Mouse (Mus musculus): ENCODE measurements around the gene Cplane1.

Cplane1 gene

DNA sequence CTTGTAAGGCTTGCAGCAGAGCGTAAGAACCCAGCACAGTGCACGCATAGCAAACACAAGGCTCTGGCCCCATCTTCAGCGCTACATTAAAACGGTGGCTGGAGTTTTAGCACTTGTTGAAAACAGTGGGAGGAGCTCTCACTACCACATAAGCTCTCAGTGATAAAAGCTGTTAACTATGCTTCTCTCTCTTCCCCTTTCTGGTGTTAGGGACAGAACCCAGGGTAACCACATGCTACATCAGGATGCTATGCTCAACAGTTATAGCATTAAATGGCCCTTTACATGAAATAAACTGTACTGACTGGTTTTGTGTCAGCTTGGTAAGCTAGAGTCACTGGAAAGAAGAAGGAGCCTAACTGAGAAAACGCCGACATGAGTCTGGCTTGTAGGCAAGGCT is 125.2 kb downstream of the Cplane1 start:
- no peak for DNase-seq (ENCODE audit: low read depth, low spot score)

DNA sequence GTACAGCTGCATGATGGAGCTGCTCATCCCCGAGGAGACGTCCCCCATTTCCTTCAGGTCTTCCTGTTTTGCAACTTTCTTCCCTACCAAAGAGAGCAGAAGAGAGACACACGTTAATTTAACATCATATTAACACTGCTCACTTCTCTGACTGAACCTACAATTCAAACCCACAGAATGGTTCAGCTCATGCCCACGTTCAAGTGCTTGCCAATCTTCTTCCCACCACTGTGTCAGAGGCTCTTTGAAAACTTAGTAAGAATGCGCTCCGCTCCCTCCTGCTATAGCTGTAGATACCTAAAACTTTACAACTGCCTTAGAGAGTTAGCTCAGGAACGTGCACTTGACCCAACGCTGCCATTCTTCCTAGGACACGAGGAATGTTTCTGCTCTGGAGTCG is 134.0 kb downstream of the Cplane1 start:
- DNase-seq (ENCODE audit: low read depth, low spot score) = no peak

DNA sequence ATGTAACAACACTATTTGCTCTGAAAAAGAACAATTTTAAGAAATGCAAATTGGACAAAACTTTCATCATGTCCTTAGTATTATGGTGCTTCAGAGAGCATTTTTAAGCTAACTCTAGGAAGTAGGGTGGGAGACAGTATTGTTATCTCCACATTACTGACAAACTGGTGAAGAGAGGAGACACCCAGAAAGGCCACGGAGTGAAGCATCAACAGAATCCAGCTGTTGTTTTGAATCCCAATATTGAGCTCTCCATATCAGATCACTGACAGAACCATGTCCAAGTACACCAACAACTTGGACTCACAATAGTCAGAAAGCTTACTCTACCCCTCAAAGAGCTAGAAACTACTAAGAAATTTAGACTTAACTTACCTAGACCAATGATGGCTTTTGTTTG is 136.6 kb downstream of the Cplane1 start:
- no peak for DNase-seq (ENCODE audit: low read depth, low spot score)

DNA sequence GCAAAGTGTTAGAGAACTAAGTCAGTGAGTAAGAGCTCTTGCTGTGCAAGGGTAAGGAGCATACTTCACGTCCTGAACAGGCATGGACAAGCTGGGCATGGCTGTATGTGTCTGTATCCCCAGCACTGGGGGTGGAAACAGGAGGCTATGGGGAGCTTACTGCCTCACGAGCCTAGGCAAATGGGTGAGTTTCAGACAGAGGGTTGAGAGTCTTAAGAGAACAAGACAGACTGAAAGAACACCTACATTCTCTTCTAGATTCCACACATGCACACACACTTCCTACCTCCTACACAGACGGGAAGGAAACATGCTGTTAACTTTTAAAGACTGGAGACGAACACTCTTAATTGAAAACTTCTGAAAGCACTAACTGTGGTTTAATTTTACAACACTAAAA is 148.5 kb downstream of the Cplane1 start:
- peak; percentile 59 for DNase-seq (ENCODE audit: low read depth, low spot score)

DNA sequence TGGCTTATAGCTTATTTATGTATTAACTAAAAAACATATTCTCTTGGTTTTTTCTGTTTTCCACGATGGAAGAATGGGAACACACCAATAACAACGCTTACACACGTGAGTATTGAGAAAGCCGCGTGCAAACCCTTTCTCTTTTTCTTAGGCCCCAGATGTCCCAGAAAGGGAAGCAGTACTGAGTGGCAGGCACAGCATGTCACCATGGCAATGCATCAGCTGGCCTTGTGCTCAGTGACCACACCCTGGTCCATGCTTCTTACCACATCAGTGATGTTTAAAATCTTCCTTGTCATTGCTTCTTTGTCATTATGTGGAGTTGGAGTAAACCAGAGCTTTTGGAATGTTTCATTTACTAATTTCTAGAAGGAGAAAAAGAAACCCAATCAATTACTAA is 150.3 kb downstream of the Cplane1 start:
- no peak for DNase-seq (ENCODE audit: low read depth, low spot score)
